Mouse (Mus musculus): Measurements from ENCODE around the gene Creb3.
"Not testable (repeated sequence)": the region's sequence is repeated elsewhere in the genome, so short reads cannot be mapped to it uniquely, and the experiment has no call there.

The Creb3 gene

GRCm38 (mm10) chr4:43583421-43583820, 21.3 kb downstream of the Creb3 start:
- DNase-seq (ENCODE audit: low read depth, low spot score): no peak

GRCm38 (mm10) chr4:43584444-43585416, 22.6 kb downstream of the Creb3 start, which contains the start of gene Msmp:
TSS of gene Msmp (minus strand) at chr4:43584494.
- DNase-seq (ENCODE audit: low read depth, low spot score): no peak

- DNase-seq (ENCODE audit: low read depth, low spot score): no peak
Observed at GRCm38 (mm10) chr4:43585682-43586081, 23.6 kb downstream of the Creb3 start.

GRCm38 (mm10) chr4:43586411-43586810, 24.3 kb downstream of the Creb3 start:
- DNase-seq (ENCODE audit: low read depth, low spot score): peak; percentile 35

GRCm38 (mm10) chr4:43587681-43588080, 25.5 kb downstream of the Creb3 start:
- no peak for DNase-seq (ENCODE audit: low read depth, low spot score)

- no peak for DNase-seq (ENCODE audit: low read depth, low spot score)
Observed at GRCm38 (mm10) chr4:43591543-43591942, 29.4 kb downstream of the Creb3 start.

- no peak for DNase-seq (ENCODE audit: low read depth, low spot score)
Observed at GRCm38 (mm10) chr4:43591961-43592360, 29.8 kb downstream of the Creb3 start.

- DNase-seq (ENCODE audit: low read depth, low spot score): no peak
Observed at GRCm38 (mm10) chr4:43593453-43593852, 31.3 kb downstream of the Creb3 start.

- not testable (repeated sequence) for DNase-seq (ENCODE audit: low read depth, low spot score)
Observed at GRCm38 (mm10) chr4:43596597-43596996, 34.5 kb downstream of the Creb3 start.

GRCm38 (mm10) chr4:43598200-43598599, 36.1 kb downstream of the Creb3 start:
- DNase-seq (ENCODE audit: low read depth, low spot score): no peak

- no peak for DNase-seq (ENCODE audit: low read depth, low spot score)
Observed at GRCm38 (mm10) chr4:43598650-43599380, 36.7 kb downstream of the Creb3 start.

GRCm38 (mm10) chr4:43600195-43600934, 38.2 kb downstream of the Creb3 start:
- no peak for DNase-seq (ENCODE audit: low read depth, low spot score)

- no peak for DNase-seq (ENCODE audit: low read depth, low spot score)
Observed at GRCm38 (mm10) chr4:43604099-43604498, 42.0 kb downstream of the Creb3 start.

GRCm38 (mm10) chr4:43604751-43605685, 42.9 kb downstream of the Creb3 start:
- DNase-seq (ENCODE audit: low read depth, low spot score): no peak

GRCm38 (mm10) chr4:43612534-43612933, 50.4 kb downstream of the Creb3 start:
- DNase-seq (ENCODE audit: low read depth, low spot score): no peak

- no peak for DNase-seq (ENCODE audit: low read depth, low spot score)
Observed at GRCm38 (mm10) chr4:43613060-43613730, 51.1 kb downstream of the Creb3 start.

All from skeletal muscle tissue, adult 2 months (tissue).